Mouse (Mus musculus) erythroblast, embryonic 14.5 days (primary cell): Measurements from ENCODE around the gene Mcm3. TPM values are rescaled to one million over a fixed set of nuclear protein-coding genes. Genes with fewer than 3 reads are reported as not detected.
A peak's percentile ranks its signal among the peaks of the same experiment; 100 is the strongest.

Source experiments
- H3K27me3 ChIP-seq: 2 replicates; pipeline ENCODE4 v1.6.1; 2012; ENCODE audit warnings: inconsistent platforms; ENCODE audit not compliant: control insufficient read depth
- H3K36me3 ChIP-seq: 2 replicates; pipeline ENCODE4 v1.6.1; 2012; ENCODE audit warnings: mild to moderate bottlenecking, inconsistent platforms; ENCODE audit not compliant: control insufficient read depth
- H3K4me1 ChIP-seq: 2 replicates; pipeline ENCODE4 v1.6.1; 2012; ENCODE audit warnings: inconsistent platforms; ENCODE audit not compliant: control insufficient read depth
- H3K4me3 ChIP-seq: replicated peaks from 2 replicates; pipeline ENCODE3; 2012; ENCODE audit warnings: moderate library complexity, mild to moderate bottlenecking, inconsistent platforms
- H3K9me3 ChIP-seq: 2 replicates; pipeline ENCODE4 v1.6.1; 2012; ENCODE audit warnings: low read length, inconsistent platforms, mixed read lengths; ENCODE audit not compliant: control insufficient read depth
- GATA1 ChIP-seq: IDR thresholded peaks from 2 replicates; pipeline ENCODE4 v1.6.1; 2012; ENCODE audit warnings: low read length, inconsistent platforms, mixed read lengths
- TAL1 ChIP-seq: IDR thresholded peaks from 3 replicates; pipeline ENCODE4 v1.6.1; 2012; ENCODE audit warnings: low read length, inconsistent platforms, mixed read lengths
- polyA plus RNA-seq: library from polyadenylated mRNA; stranded (reverse); fragments of >175 nt; gene quantifications from 2 replicates; pipeline ENCODE4 v1.2.3, GENCODE M21; 2012

Mcm3 gene
- polyA plus RNA-seq, 1 experiment, result 12.8 TPM

- no peaks in the 10 kb centered on the region for H3K9me3 ChIP-seq
- H3K4me3 ChIP-seq, result no peak overlapping the region
- no peaks in the 10 kb centered on the region for H3K27me3 ChIP-seq
- no peaks in the 10 kb centered on the region for H3K36me3 ChIP-seq
- H3K4me1 ChIP-seq, result peaks cover 11% of the 10 kb centered on the region
- no peak for TF ChIP-seq TAL1
- TF ChIP-seq GATA1, result no peak
These were observed 16.5 kb upstream of the Mcm3 start for GRCm38 (mm10) chr1:20836551-20837125.

GRCm38 (mm10) chr1:20833141-20833511, 13.0 kb upstream of the Mcm3 start:
- Histone ChIP-seq H3K36me3 (no peaks in the 10 kb centered on the region), H3K27me3 (no peaks in the 10 kb centered on the region), H3K9me3 (no peaks in the 10 kb centered on the region), H3K4me1 (peaks cover 11% of the 10 kb centered on the region), H3K4me3 (no peak overlapping the region)
- TF ChIP-seq GATA1 (no peak), TAL1 (no peak)

GRCm38 (mm10) chr1:20832473-20833140, 12.5 kb upstream of the Mcm3 start:
- H3K36me3 ChIP-seq, result no peaks in the 10 kb centered on the region
- no peak overlapping the region for H3K4me3 ChIP-seq
- no peaks in the 10 kb centered on the region for H3K27me3 ChIP-seq
- TF ChIP-seq GATA1, result no peak
- no peak for TF ChIP-seq TAL1
- H3K9me3 ChIP-seq, result no peaks in the 10 kb centered on the region
- peaks cover 11% of the 10 kb centered on the region for H3K4me1 ChIP-seq

GRCm38 (mm10) chr1:20830546-20830945, 10.4 kb upstream of the Mcm3 start:
- Histone ChIP-seq H3K36me3 (no peaks in the 10 kb centered on the region), H3K9me3 (no peaks in the 10 kb centered on the region), H3K4me1 (peaks cover 11% of the 10 kb centered on the region), H3K4me3 (no peak overlapping the region), H3K27me3 (no peaks in the 10 kb centered on the region)
- no peak for TF ChIP-seq TAL1
- no peak for TF ChIP-seq GATA1

- no peak for TF ChIP-seq GATA1
- no peak for TF ChIP-seq TAL1
- Histone ChIP-seq H3K4me1 (peaks cover 7% of the 10 kb centered on the region), H3K27me3 (no peaks in the 10 kb centered on the region), H3K36me3 (no peaks in the 10 kb centered on the region), H3K9me3 (no peaks in the 10 kb centered on the region), H3K4me3 (no peak overlapping the region)
These were observed 7.9 kb upstream of the Mcm3 start for GRCm38 (mm10) chr1:20828061-20828460.

- Histone ChIP-seq H3K4me3 (no peak overlapping the region), H3K9me3 (no peaks in the 10 kb centered on the region), H3K36me3 (no peaks in the 10 kb centered on the region), H3K27me3 (no peaks in the 10 kb centered on the region), H3K4me1 (peaks cover 8% of the 10 kb centered on the region)
- TF ChIP-seq TAL1, result no peak
- no peak for TF ChIP-seq GATA1
These were observed 4.9 kb upstream of the Mcm3 start for GRCm38 (mm10) chr1:20825036-20825435.

GRCm38 (mm10) chr1:20823906-20824305, 3.8 kb upstream of the Mcm3 start:
- H3K27me3 ChIP-seq, result no peaks in the 10 kb centered on the region

GRCm38 (mm10) chr1:20823471-20823870, 3.4 kb upstream of the Mcm3 start:
- Histone ChIP-seq H3K4me1 (peaks cover 11% of the 10 kb centered on the region), H3K36me3 (peaks cover 5% of the 10 kb centered on the region), H3K27me3 (no peaks in the 10 kb centered on the region), H3K9me3 (no peaks in the 10 kb centered on the region), H3K4me3 (no peak overlapping the region)
- TF ChIP-seq TAL1, result no peak
- TF ChIP-seq GATA1, result no peak

More at GRCm38 (mm10) chr1:20823906-20824305, 3.8 kb upstream of the Mcm3 start:
- Histone ChIP-seq H3K36me3 (peaks cover 2% of the 10 kb centered on the region; the same call in 1 of the 2 replicates), H3K4me3 (no peak overlapping the region), H3K9me3 (no peaks in the 10 kb centered on the region), H3K4me1 (peaks cover 8% of the 10 kb centered on the region)
- TF ChIP-seq TAL1, result no peak
- TF ChIP-seq GATA1, result no peak

GRCm38 (mm10) chr1:20820959-20821358, 847 bp upstream of the Mcm3 start:
- Histone ChIP-seq H3K4me1 (peaks cover 24% of the 10 kb centered on the region), H3K36me3 (peaks cover 31% of the 10 kb centered on the region), H3K9me3 (no peaks in the 10 kb centered on the region), H3K4me3 (no peak overlapping the region), H3K27me3 (no peaks in the 10 kb centered on the region)
- TF ChIP-seq GATA1 (no peak), TAL1 (no peak)

- no peak for TF ChIP-seq TAL1
- no peak for TF ChIP-seq GATA1
- no peaks in the 10 kb centered on the region for H3K9me3 ChIP-seq
- H3K4me1 ChIP-seq, result peaks cover 31% of the 10 kb centered on the region
- H3K4me3 ChIP-seq, result peak overlapping the region; percentile 10
- no peaks in the 10 kb centered on the region for H3K27me3 ChIP-seq
- H3K36me3 ChIP-seq, result peaks cover 64% of the 10 kb centered on the region
These were observed 2.5 kb downstream of the Mcm3 start for GRCm38 (mm10) chr1:20817596-20817995.
